Mouse (Mus musculus) forebrain, embryonic 10.5 days (tissue): ENCODE results near the gene Bsnd. TPM values are rescaled to one million over a fixed set of nuclear protein-coding genes. Genes with fewer than 3 reads are reported as not detected.

ENCODE experiments used
- DNase-seq: peaks from one replicate; pipeline ENCODE4 v3.0.0-alpha.2; 2017; ENCODE audit warnings: low spot score; ENCODE audit errors: extremely low spot score
- H3K27ac ChIP-seq: fragments of 300-500 bp; sonication (generic); 2 replicates; pipeline ENCODE4 v1.5.1; 2016; ENCODE audit warnings: mild to moderate bottlenecking
- H3K27me3 ChIP-seq: fragments of 300-500 bp; sonication (generic); 2 replicates; pipeline ENCODE4 v1.6.1; 2016; ENCODE audit warnings: mild to moderate bottlenecking; ENCODE audit not compliant: poor library complexity, severe bottlenecking
- H3K36me3 ChIP-seq: fragments of 300-500 bp; sonication (generic); replicated peaks from 2 replicates; pipeline ENCODE4 v1.6.1; 2016; ENCODE audit warnings: mild to moderate bottlenecking, moderate library complexity
- H3K4me1 ChIP-seq: fragments of 300-500 bp; sonication (generic); 2 replicates; pipeline ENCODE4 v1.6.1; 2016
- H3K4me3 ChIP-seq: fragments of 300-500 bp; sonication (generic); 2 replicates; pipeline ENCODE4 v1.5.1; 2016; ENCODE audit warnings: mild to moderate bottlenecking, moderate library complexity
- H3K9me3 ChIP-seq: fragments of 300-500 bp; sonication (generic); 2 replicates; pipeline ENCODE4 v1.6.1; 2016; ENCODE audit warnings: mild to moderate bottlenecking, moderate library complexity
- WGBS: fragments of 180-500 bp; shearing (Covaris S2); methylation state at CpG from one replicate; pipeline ENCODE4 v1.1.7; 2016; 5-methylcytosine and 5-hydroxymethylcytosine counted together
- polyA plus RNA-seq: library from polyadenylated mRNA; unstranded; fragments of >200 nt; fragmentation: Nextera tagmentation; extraction: Ambion mirVana; gene quantifications from 2 replicates; pipeline ENCODE4 v1.2.1, GENCODE M21; 2016

The Bsnd gene
- polyA plus RNA-seq, result not detected in 2 replicates

DNA sequence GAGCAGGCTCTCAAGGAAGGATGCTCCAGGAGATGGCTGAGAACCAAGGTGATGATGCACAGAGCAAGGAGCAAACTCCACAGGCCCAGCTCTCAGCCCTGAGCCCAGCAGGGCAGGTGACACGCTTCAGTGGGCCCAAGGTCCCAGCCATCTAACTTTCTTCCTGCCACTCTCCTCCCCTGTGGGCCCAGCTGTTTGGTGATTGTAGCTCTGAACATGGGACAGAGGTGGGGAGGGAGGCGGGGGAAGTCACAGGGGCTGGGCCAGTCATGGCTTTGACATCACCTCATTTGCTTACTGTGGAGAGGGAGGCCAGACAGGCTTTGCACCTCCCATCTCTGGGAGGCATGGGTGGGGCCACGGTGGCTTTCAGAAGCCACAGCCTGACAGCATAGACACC lies at the start of gene Bsnd:
TSS of gene Bsnd (minus strand) at position 168 of the 400 bp plus-strand sequence.
- DNase-seq, result no peak
- WGBS, result 70% methylated on average over 3 of the region's 3 CpGs
- Histone ChIP-seq H3K27me3 (no peaks in the 10 kb centered on the region), H3K36me3 (no peaks in the 10 kb centered on the region), H3K4me1 (peaks cover 16% of the 10 kb centered on the region), H3K9me3 (no peaks in the 10 kb centered on the region), H3K4me3 (no peak within 1 kb of the TSS), H3K27ac (no peak within 1 kb of the TSS)

DNA sequence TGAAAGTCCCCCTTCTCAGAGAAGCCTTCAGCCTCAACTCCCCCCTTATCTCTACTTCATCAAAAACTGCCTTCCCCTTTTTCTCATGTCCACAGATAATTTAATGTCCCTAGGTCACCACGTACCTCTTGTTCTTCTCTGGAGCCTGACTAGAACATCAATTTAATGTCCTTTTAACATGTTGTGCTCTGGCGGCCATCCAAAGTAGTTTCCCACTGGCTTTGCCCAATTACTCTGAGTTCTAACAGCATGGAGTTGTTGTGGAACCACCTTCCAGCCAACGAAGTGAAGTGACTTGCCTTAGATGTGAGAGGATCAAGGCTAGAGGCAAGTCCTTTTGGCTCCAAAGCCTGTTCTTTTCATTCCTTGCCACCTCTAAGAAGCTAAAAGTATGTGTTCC lies 49.4 kb upstream of the Bsnd start:
- H3K9me3 ChIP-seq, result no peaks in the 10 kb centered on the region
- WGBS, result 76% methylated on average over 3 of the region's 3 CpGs
- H3K4me3 ChIP-seq, result no peak overlapping the region
- H3K27ac ChIP-seq, result no peak overlapping the region
- no peaks in the 10 kb centered on the region for H3K36me3 ChIP-seq
- peaks cover 8% of the 10 kb centered on the region for H3K4me1 ChIP-seq
- DNase-seq, result no peak
- no peaks in the 10 kb centered on the region for H3K27me3 ChIP-seq

DNA sequence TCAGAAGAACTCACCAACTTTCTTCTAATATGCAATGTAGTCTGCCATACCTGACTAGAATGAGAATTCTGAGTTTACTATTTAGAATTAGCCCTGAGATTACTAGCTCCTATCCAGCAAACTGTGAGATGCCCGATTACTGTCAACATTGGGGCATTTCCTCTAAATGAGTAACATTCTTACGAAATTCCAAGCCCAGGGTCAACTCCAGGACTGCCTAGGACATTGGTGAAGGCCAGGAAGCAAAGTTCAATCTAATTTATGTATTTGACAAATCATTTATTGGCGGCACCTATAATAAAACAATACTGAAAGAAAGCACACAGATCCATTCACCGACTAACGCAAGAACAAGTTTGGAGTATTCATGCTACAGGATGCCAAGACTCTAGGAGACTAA lies 47.7 kb upstream of the Bsnd start:
- DNase-seq, result no peak
- 87% methylated on average over 5 of the region's 5 CpGs for WGBS
- H3K27ac ChIP-seq, result no peak overlapping the region
- H3K9me3 ChIP-seq, result no peaks in the 10 kb centered on the region
- H3K36me3 ChIP-seq, result no peaks in the 10 kb centered on the region
- H3K4me1 ChIP-seq, result no peaks in the 10 kb centered on the region
- H3K4me3 ChIP-seq, result no peak overlapping the region
- H3K27me3 ChIP-seq, result no peaks in the 10 kb centered on the region

DNA sequence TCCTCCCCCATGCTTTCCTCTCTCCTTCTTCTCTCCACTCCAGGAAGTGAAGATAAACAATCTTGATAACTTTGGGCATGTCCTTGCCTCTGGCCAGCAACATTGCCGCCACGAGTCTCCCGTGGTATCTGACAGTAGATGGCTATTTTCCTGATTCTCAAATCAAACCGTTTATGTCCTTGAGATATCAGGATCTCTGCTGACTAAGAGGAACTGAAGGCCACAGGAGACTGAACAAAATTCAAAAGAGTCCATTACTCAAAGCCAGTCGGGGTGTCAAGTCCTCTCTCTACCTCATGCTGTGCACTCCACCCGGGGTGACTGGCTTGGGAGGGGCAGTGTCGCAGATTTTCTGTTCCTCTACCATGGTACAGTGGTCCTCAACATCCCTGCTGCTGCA lies 42.2 kb upstream of the Bsnd start:
- Histone ChIP-seq H3K9me3 (no peaks in the 10 kb centered on the region), H3K27ac (no peak overlapping the region), H3K4me3 (no peak overlapping the region), H3K4me1 (peaks cover 5% of the 10 kb centered on the region), H3K36me3 (no peaks in the 10 kb centered on the region), H3K27me3 (peaks cover 4% of the 10 kb centered on the region; the same call in 1 of the 2 replicates)
- 81% methylated on average over 7 of the region's 7 CpGs for WGBS
- DNase-seq, result no peak

DNA sequence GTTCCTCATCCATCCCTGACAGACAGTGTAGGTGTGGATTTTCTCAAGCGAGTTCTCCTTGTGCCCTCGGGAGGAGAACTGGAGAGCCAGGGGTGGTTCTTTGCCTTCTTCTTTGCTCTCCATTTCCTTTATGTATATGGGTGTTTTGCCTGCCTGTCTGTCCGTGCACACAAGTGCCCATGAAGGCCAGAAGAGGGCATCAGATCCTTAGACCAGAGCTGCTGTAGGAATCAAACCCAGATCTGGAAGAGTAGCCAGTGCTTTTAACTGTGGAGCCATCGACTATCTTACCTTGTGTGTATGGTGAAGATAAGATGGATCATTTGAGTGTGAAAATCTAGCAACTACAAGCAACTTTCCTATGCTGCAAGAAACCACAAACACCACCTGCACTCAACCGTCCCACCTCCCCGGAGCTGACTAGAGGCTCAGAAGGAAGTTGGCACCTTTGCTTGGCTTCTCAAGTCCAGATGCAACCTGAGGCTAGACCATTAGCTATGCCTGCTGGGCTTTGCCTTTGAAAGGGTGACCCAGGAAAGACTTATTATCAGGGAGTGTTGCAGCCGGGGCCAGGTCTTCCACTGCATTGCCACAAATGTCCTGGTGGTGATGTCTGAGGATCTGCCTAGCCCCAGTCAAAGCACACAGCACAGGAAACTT lies 41.5 kb upstream of the Bsnd start:
- no peak for DNase-seq
- peaks cover 4% of the 10 kb centered on the region; the same call in 1 of the 2 replicates for H3K27me3 ChIP-seq
- H3K9me3 ChIP-seq, result no peaks in the 10 kb centered on the region
- WGBS, result 66% methylated on average over 7 of the region's 7 CpGs
- no peak overlapping the region for H3K4me3 ChIP-seq
- H3K4me1 ChIP-seq, result peaks cover 6% of the 10 kb centered on the region
- H3K27ac ChIP-seq, result no peak overlapping the region
- no peaks in the 10 kb centered on the region for H3K36me3 ChIP-seq

DNA sequence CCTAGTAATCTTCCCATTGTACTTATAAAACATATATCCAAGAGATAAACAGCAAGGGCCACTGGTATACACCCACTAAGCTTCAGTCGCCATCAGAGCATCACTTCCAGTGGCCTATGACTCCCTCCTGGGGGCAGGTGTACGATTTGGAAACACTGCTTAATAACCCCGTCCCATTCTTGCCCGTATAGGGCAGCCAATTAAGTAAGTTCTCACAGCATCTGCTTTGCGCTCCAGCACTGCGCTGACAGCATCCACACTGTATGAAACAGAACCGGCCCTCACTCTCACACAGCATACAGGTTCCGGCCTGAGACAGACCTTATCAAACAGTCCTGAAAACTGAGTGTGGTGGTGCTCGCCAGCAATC lies 38.0 kb upstream of the Bsnd start:
- Histone ChIP-seq H3K36me3 (no peaks in the 10 kb centered on the region), H3K27ac (no peak overlapping the region), H3K4me3 (no peak overlapping the region), H3K27me3 (peaks cover 4% of the 10 kb centered on the region; the same call in 1 of the 2 replicates), H3K9me3 (no peaks in the 10 kb centered on the region), H3K4me1 (peaks cover 6% of the 10 kb centered on the region)
- WGBS, result 67% methylated on average over 9 of the region's 9 CpGs
- DNase-seq, result no peak

DNA sequence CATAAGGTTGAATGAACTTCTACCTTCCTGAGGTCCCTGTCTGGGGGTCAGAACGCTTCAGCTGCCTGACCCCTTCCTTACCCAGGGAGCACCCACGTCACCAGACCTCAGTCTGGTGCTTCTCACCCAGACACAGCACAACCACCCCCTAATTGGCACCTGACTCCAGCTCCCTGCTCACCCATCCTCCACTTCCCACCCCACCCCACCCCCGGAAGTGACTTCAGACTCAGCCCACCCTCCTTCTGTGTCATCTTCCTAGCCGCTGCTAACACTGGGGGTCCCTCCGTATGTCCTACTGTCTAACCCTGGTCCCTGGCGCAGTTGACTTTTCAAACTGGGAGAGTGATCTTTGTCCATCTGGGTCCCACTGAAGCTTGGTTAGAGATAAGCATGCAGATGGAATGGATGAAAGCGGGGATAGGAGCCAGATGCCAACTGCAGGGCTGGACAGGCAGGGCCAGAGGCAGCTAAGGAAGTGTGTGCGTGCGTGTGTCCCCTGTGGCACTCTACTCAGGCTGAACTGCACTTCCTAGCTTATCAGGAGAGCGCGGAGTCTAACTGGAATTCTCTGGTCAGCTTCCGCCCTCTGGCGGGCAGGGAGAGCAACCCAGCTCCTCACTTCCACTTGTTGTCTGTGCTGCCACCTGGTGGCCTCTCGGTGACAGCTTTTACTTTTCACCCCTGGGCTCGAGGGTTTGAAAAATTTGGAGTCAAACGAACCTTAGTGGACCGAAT lies 37.5 kb upstream of the Bsnd start:
- H3K4me3 ChIP-seq, result peak overlapping the region; percentile 33
- H3K27ac ChIP-seq, result peak overlapping the region; percentile 77
- DNase-seq, result peak; percentile 91
- 21% methylated on average over 17 of the region's 17 CpGs for WGBS
- peaks cover 6% of the 10 kb centered on the region for H3K4me1 ChIP-seq
- no peaks in the 10 kb centered on the region for H3K36me3 ChIP-seq
- peaks cover 4% of the 10 kb centered on the region; the same call in 1 of the 2 replicates for H3K27me3 ChIP-seq
- H3K9me3 ChIP-seq, result no peaks in the 10 kb centered on the region

DNA sequence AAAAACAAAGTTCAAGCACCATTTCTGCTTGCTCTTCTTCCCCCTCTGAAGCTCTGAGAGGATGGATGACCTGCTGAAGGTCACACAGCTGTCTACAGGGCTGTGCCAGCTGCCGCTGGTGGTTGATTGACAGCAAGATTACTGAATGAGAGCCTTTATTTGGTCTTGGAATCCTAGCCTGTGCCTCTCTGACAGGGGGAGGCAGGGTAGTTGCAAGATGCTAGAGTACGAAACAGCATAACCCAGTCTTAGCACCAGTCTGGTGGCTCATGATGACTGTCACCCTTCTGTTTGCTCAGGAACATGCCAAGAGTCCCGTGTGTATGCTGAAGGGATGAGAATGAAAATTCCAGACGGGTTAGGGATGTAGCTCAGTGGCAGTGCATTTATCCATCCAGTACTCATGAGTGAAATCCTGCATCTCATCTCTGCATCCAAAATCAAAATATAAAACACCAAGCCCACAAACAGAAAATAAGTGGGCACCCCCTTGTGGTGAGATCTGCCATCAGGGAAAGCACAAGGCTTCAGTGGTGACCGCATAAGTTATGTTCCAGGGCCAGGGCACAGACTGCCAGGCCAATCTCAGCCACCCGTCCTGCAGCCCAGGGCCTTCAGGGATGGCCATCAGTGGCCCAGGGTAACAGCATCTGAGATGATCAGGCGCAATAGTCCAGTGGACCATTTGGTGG lies 35.9 kb upstream of the Bsnd start:
- DNase-seq, result no peak
- WGBS, result 76% methylated on average over 7 of the region's 7 CpGs

DNA sequence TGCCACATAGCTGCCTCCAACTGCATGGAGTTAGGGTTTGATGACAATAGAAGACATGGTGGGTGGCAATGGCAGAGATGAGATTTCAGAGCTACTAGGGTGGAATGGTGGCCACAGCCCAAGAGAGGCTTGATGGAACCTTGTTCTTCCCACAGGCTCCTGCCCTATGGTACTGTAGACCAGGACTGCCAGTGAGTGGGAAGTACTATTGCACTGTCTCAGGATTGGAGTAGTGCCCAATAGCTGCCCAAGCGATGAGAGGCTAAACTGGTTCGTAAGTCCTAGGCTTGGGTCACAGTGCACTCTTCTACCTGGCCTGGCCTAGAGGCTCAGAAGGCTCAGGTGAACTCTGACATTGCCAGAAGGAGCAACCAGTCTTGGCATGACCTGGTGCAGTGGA lies 32.9 kb upstream of the Bsnd start:
- Histone ChIP-seq H3K4me1 (peaks cover 6% of the 10 kb centered on the region), H3K4me3 (no peak overlapping the region), H3K9me3 (no peaks in the 10 kb centered on the region), H3K27me3 (no peaks in the 10 kb centered on the region), H3K36me3 (no peaks in the 10 kb centered on the region), H3K27ac (no peak overlapping the region)
- DNase-seq, result no peak
- WGBS, result 89% methylated on average over 2 of the region's 2 CpGs

More for the DNA sequence above, 35.9 kb upstream of the Bsnd start:
- H3K9me3 ChIP-seq, result no peaks in the 10 kb centered on the region
- H3K27me3 ChIP-seq, result peaks cover 4% of the 10 kb centered on the region; the same call in 1 of the 2 replicates
- H3K4me3 ChIP-seq, result no peak overlapping the region
- H3K4me1 ChIP-seq, result peaks cover 6% of the 10 kb centered on the region
- H3K27ac ChIP-seq, result no peak overlapping the region
- no peaks in the 10 kb centered on the region for H3K36me3 ChIP-seq

DNA sequence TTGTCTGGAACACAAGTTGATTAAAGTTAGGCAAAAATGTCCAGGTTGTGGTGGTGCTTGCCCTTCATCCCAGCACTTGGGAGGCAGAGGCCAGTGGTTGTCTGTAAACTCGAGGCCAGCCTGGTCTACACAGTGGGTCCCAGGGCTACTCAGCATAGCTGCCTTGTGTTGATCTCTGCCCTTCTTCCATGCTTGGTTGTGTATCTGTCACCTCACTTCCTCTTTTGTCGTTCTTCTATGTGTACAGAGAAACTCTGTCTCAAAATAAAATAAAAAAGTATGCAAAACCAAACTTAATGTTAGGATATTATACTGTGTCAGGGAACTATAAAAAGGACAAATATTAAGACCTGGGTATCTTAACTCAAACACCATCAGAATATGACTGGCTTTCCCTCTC lies 32.0 kb upstream of the Bsnd start:
- no peak for DNase-seq
- Histone ChIP-seq H3K27me3 (no peaks in the 10 kb centered on the region), H3K4me3 (no peak overlapping the region), H3K9me3 (no peaks in the 10 kb centered on the region), H3K36me3 (no peaks in the 10 kb centered on the region), H3K4me1 (0 out of 2 replicates have a peak, but pooled peaks cover under 1% of the 10 kb centered on the region), H3K27ac (no peak overlapping the region)
- WGBS, result 80% methylated on average over 2 of the region's 2 CpGs

DNA sequence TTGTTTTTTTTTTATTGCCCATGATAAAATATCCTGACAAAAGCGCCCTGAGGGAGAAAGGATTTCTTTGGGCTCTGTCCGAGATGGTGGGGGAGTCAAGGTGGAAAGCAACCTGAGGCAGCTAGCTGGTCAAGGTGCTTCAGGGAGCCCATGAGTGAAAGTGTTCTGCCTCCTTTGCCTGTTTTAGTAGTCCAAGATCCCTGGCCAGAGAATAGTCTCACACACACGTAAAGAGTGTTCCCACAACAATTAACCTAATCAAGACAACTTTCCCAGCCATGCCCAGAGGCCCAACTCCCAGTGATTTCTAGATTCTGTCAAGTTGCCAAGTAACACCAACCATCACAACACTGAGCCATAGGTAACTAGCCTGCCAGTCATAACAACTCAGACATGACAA lies 30.5 kb upstream of the Bsnd start:
- DNase-seq, result no peak
- no peaks in the 10 kb centered on the region for H3K36me3 ChIP-seq
- H3K4me1 ChIP-seq, result no peaks in the 10 kb centered on the region
- WGBS, result 87% methylated on average over 3 of the region's 3 CpGs
- H3K4me3 ChIP-seq, result no peak overlapping the region
- no peaks in the 10 kb centered on the region for H3K9me3 ChIP-seq
- no peaks in the 10 kb centered on the region for H3K27me3 ChIP-seq
- no peak overlapping the region for H3K27ac ChIP-seq

DNA sequence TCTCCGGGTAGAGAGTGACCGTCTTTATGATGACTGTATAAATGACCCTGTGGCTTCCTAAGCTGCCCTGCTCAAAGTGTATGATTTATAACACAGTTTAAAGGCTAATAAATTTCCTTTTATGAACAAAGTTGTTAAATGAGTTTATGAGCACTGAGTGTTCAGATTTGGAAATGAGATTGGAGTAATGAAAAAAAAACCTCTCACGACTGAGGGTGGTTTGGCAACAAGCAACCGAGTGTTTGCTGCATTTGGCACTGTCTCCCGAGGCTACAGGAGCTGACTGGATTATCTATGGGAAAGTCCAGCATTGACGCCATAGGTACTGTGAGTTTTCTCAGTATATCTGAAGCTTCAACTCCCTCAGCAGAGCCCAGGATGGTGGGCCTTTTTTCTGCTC lies 22.5 kb upstream of the Bsnd start:
- no peaks in the 10 kb centered on the region for H3K4me1 ChIP-seq
- no peak overlapping the region for H3K4me3 ChIP-seq
- H3K36me3 ChIP-seq, result no peaks in the 10 kb centered on the region
- 87% methylated on average over 6 of the region's 6 CpGs for WGBS
- H3K27me3 ChIP-seq, result no peaks in the 10 kb centered on the region
- no peaks in the 10 kb centered on the region for H3K9me3 ChIP-seq
- DNase-seq, result no peak
- H3K27ac ChIP-seq, result no peak overlapping the region

DNA sequence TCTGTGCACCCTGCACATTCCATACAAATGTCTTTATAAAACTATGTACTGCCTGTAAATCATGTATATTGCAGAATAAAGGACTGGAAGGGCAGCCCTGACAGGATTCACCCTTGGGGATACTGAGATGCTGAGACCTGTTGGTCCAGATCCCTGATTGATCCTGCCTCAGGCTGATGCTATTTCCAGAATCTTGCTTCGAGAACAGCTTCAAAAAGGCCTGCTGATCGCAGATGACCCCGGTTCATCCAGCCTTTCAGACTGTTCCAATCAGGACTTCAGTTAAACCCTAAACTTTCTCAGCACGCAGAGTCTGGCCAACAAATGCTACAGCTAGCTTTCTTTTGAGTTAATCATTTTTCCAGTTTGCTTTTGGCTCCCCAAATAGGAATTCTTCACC lies 17.8 kb upstream of the Bsnd start:
- H3K4me3 ChIP-seq, result no peak overlapping the region
- no peak overlapping the region for H3K27ac ChIP-seq
- no peak for DNase-seq
- no peaks in the 10 kb centered on the region for H3K27me3 ChIP-seq
- H3K9me3 ChIP-seq, result no peaks in the 10 kb centered on the region
- WGBS, result 82% methylated on average over 4 of the region's 4 CpGs
- no peaks in the 10 kb centered on the region for H3K4me1 ChIP-seq
- H3K36me3 ChIP-seq, result no peaks in the 10 kb centered on the region
